Mouse (Mus musculus): ENCODE measurements at regions not wholly inside any gene's neighbourhood (a gene's known extent, or its start where the extent isn't known, plus 50 kb on each side); places are given as distances from the start of the nearest gene placed in this dataset.
A peak's percentile ranks its signal among the peaks of the same experiment; 100 is the strongest.

DNA sequence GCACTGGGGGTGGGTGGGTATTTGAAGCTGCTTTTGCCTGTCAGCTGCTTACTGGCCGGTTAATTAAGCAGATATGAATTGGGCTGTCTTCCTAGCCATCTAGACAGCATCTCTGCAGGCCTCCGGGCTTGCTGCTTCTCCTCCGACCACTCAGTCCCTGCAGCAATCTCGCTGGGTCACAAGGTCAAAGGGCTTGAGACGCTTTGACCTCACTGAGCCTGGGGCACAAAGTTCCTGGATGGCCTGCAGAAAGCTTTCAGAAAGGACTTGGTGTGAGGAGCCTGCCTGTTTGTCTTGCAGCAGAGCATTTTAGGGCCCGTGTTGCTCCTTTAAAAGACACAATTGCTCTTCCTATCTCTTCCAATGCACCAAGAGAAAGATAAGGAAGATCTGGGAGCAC, 83.7 kb upstream of the Ppp2r5a start:
- DNase-seq (ENCODE audit: low read depth in 1 of 2, low spot score in 2 of 2) = no peak

DNA sequence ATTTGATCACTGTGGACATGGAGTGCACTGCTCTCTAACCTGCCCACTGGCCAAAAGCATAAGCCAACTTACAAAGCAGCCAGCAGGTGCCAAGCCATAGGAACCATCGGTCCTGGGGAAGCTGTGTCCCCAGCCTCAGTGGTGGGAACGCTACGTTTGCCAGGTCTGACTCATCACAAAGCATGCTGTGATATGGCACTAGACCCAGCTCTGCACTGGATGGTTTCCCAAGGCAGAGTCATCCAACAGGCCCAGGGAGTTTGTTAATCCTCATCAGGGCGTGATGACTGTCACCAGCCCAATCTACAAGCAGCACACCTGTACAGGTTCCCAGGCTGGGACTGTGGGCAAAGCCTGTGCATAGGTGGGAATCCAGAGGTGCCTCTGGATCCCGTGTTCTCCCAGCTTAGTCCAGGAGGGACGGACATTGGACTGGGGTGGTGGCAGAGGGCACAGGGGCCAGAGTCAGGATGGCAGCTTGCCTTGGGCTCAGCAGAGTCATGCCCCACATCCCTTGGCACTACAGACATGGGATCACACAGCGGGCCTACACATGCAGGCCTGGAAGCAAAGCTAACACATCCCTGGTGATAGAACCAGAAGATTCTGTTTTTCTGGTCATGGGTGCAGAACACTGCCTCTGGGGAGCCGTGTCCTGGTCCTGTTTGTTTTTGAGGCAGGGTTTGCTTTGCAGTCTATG, 81.8 kb upstream of the Ppp2r5a start:
- DNase-seq (ENCODE audit: low read depth in 1 of 2, low spot score in 2 of 2) = no peak

DNA sequence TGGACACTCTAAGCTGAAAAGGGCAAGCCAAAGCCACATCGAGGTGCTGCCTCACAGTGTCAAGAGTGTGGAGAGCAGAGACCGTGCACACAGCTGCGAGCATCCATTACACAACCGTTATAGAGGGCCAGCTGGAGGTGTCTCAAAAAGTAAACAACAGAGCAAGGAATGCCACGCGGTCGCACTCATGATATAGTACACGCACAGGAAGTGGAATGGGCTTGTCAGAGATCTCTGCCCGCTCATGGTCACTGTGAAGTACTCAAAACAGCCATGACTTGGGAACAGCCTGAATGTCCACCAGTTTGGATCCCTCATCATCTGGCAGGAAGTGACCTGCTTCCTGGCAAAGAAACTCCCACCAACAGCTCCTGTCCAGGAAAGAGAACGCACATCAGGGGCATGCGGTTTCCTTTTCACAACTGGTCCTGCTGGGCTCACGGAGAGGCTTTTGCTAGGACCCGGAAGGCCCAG, 76.9 kb upstream of the Ppp2r5a start:
- DNase-seq (ENCODE audit: low read depth in 1 of 2, low spot score in 2 of 2) = peak in 1 of 2 experiments; percentile 2

DNA sequence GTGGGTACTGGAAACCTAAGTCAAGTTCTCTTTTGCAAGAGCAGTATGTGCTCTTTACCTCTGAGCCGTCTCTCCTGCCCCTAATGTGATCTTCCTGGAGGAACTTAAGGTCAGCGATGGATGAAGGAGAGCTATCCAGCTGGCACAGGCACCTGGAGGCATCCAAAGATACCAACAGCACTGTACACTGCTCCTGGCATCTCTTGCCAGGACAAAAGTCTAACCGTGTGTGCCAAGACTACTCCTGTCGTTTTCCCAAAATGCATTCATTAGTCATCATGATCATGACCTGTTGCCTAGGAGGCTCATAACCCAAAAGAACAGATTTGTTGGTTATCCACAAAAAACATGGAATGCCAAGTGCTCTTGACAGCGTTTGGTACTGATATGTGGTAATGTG, 69.5 kb upstream of the Ppp2r5a start:
- DNase-seq (ENCODE audit: low read depth in 1 of 2, low spot score in 2 of 2) = no peak

DNA sequence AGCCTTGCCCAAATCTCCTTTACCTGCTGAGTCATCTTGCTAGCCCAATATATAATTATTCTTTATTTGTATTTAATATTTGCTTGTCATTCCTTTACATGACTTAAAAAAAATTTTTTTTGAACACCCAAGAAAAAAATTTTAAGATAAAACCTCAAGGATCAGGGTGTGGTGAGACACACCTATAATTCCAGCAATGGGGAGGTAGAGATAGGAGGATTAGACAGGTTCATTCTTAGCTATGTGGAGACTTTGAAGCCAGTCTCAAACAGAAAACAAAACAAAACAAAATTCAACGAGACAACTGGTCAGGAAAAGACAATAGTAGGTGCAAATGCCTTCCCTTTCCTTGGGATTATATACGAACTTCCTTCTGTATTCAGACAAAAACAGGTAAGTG, 68.4 kb upstream of the Ppp2r5a start:
- no peak for DNase-seq (ENCODE audit: low read depth in 1 of 2, low spot score in 2 of 2)

DNA sequence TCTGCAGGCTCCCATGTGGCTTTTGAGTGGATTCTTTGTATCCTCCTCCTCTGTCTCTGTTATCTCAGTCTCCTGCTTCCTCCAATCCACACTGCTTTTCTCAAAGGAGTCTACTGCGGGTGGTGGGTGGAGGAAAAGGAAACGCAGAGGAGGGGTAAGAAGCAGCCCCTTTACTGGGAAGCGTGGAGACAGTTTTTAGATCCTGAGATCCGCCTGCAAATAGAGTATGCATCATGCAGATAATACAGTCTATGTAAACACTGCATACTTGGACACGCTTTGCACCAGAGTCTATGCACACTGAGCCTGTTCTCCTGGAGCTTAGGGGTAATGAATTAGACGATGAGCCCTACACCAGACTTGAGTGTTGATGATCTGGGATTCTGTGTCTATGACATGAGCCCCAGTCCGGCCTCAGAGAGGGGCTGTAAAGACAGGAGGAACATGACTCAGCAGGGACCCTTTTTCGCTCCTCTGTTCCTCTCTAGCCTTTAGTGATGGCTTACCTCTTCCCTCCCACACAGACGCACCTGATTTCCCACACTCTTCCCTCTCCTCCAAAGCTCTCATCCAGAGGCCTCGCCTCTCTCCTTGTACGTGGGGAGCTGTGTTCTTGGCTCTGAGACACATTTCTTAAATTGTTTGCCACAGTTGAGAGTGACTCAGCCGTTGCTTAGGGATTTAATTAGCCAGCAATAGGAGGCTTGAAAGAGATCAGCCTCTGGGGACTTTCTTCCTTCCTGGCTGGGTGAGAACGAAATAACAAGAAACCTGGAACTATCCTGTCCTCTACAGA, 67.3 kb upstream of the Ppp2r5a start:
- DNase-seq (ENCODE audit: low read depth in 1 of 2, low spot score in 2 of 2) = no peak

DNA sequence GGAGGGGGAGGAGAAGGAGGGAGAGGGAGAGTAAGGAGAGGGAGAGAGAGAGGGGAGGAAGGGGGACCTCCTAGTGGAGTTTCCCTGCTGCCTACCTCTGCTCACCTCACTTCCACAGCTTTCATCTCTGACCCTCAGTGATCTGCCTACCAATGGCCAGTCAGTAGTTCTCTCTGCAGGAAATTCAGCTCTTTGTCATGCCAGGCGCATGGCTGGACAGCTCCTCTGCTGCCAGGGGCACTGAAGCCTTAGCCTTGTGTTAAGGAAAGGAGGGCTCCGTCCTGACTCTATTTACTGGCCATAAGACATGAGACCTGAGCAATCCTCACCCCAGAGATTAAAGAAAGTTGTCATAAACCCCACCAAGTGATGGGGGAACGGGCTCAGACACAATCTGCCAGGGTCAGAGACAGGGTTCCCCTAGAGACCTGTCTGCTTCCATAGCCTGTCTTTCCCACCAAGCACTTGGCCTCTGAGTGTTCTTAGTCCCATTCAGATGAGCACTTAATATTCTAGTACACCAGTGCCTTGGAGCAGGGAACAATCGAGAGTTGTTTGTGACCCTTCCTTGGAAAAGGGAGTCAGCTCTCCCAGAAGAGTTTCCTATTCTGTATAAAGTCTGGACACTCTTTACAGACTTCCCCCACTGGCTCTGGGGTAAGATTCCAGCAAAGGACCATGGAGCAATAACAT, 65.9 kb upstream of the Ppp2r5a start:
- DNase-seq (ENCODE audit: low read depth in 1 of 2, low spot score in 2 of 2) = no peak

DNA sequence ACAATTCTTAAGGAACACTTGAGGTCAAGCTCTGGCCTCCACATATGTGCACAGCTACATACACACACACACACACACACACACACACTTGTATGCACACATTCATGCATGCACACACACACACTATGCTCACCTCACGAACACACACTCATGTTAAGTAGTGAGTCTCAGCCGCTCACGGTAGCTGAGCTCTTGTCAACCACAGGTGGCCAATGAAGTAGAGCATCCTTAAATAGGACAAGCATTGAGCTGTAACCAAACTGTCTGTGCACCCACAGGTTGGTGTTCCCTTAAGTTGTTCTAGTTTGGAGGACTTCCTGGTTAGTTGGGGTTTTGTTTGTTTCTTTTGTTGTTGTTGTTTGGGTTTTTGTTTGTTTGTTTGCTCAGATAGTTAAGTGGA, 63.2 kb upstream of the Ppp2r5a start:
- no peak for DNase-seq (ENCODE audit: low read depth in 1 of 2, low spot score in 2 of 2)

DNA sequence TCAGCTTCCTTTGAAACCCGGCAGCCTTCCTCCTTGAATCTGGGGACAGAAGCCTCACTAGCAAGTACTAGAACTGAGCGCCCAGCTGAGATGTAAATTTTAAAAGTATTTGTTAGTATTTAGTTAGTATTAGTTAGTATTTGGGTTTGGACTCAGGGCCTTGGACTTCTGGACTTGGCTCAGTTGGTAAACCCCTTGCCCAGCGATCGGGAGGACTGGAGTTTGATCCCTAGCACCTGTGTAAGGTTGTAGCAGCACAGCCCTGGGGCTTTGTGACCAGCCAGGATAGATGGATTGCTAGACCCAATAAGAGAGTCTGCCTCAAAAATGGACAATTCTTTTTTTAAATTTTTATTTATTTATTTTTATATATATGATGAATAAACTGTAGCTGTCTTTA, 62.7 kb upstream of the Ppp2r5a start:
- DNase-seq (ENCODE audit: low read depth in 1 of 2, low spot score in 2 of 2) = no peak

DNA sequence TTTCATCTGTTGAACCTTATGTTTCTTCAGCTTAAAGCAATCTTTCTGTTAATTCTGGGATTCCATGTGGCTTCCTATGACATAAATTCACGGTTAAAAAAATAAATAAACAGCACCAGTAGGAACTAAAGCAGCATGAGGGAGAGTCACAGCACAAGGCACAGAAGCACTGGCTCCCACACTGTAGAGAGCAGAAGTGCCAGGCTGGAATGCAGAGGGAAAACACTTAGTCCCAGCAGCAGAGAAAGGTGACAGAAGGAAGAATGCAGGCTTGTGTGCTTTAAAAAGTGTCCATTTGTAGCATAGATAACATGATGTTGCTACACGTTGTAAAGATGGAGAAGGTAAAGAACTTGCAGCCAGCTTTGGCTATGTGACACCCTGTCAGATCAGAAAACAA, 62.1 kb upstream of the Ppp2r5a start:
- DNase-seq (ENCODE audit: low read depth in 1 of 2, low spot score in 2 of 2) = no peak

DNA sequence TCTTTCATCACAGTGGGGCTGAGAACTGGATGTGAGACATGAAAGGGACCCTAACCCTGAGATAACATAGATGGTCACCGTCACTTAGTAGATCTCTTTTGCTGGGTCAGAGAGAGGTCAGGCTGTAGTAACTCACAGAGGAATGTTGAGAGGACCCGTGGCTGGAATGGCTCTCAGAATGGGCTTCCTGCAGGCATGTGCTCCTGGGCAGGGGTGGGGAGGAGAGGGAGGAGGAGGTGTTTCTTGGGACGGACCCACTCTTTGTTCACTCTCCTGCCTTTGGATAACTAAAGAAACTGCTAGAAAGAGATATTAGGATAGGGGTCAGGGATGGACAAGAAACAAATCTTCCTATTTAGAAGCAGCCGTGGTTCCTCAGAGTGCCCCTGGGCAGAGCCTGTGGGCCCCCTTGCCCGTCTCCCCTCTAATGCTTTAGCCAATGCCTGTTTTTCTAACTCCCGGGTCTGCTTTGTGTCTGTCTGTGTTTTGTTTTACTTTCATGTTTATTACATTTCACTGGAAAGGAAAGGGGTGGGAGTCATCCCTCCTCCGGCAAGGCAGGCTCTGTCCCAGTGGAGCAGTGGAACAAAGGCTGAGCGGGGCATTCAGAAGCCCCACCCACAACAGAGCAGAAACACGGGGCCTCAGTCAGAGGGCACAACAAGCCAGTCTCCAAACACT, 58.9 kb upstream of the Ppp2r5a start:
- DNase-seq (ENCODE audit: low read depth in 1 of 2, low spot score in 2 of 2) = no peak

DNA sequence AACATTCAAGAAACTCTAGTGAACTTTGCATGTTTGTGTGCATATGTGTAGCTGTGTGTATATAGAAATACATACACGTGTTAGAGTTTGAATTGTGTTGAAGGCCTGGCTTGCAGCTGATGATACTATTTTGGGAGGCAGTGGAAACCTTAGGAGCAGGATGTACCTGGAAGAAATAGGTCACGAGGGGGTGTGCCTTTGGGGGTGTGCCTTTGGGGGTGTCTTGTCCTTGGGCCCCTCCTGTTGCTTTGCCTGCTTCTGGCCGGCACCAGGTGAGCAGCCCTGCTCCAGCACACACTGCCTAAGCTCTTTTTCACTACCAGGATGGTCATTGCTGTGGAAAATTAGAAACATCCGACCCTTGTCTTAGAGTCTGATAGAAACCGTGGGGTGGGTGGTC, 56.0 kb upstream of the Ppp2r5a start:
- no peak for DNase-seq (ENCODE audit: low read depth in 1 of 2, low spot score in 2 of 2)

DNA sequence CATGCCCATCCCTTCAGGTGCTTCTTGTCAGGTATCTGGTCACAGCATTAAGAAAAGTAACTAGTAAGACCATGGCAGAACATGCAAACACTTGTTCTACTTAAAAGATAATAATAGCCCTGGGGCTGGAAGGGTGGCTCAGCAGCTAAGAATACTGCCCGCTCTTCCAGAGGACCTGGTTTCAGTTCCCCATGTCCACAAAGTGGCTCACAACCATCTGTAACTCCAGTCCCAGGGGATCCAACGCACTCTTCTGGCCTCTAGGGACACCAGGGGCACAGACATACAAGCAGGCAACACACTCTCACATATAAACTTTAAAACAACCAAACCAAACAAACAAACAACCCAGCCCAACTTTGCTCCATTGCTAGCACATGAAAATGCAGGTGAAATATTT, 55.2 kb upstream of the Ppp2r5a start:
- DNase-seq (ENCODE audit: low read depth in 1 of 2, low spot score in 2 of 2) = peak; percentile 38 to 45

DNA sequence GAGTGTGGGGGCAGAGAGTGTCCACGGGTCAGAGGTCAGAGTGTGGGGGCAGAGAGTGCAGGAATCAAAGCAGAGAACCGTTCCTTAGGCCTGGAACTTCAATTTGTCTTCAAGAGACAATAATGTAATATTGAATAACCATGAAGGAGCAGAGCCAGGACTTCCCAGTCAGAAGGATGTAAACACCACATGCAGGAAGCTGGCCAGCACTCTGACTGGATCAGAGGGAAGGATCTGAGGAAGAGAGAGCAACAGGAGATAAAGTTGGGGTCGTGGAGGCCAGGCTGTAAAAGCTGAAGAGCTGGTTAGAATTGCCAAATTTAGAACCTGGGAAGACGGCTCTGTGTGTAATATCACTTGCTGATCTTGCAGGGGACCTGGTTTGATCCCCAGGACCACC, 54.0 kb upstream of the Ppp2r5a start:
- no peak for DNase-seq (ENCODE audit: low read depth in 1 of 2, low spot score in 2 of 2)

DNA sequence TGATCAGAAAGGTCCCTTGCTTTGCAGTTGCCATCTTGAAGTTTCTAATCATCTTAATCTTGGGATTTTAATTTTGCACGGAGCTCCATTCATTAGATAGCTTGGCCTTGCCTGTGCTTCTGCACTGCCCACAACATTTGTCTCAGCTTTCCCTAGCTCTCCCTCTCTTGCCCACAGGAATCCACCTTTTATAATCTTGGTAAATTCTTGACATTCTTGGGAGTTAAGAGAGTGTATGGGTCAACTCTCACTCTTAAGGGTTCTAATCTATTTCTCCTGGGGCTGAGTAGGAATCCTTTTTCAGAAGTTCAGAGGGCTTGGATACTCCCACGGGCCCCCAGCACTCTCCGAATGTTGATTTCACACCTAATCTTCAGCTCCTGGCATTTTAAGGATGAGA, 51.5 kb upstream of the Ppp2r5a start:
- DNase-seq (ENCODE audit: low read depth in 1 of 2, low spot score in 2 of 2) = no peak

DNA sequence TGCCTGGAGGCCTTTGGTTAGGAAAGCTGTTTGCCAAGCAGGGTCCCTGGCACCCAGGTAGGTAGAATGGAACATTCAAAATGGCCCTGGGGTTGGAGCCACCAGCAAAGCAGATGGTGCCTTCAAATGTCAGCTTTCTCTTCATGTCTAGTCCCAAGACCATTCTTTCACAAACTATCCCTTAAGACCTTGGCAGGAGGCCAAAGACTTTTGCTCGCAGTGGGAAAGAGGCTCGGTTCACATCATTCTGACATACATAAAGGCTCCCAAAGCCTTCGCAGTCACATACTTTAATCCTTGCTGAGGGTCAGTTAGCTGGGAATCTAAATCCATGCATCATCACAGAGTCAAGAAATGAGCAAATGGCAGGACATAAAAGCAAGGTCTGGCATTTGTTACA, 50.5 kb upstream of the Ppp2r5a start:
- no peak for DNase-seq (ENCODE audit: low read depth in 1 of 2, low spot score in 2 of 2)
